Mouse (Mus musculus): ENCODE data around the gene Tshr. TPM values are rescaled to one million over a fixed set of nuclear protein-coding genes. Genes with fewer than 3 reads are reported as not detected.
A peak's percentile ranks its signal among the peaks of the same experiment; 100 is the strongest.

Gene Tshr
- polyA plus RNA-seq, 1 experiment = 0.13 TPM

DNA sequence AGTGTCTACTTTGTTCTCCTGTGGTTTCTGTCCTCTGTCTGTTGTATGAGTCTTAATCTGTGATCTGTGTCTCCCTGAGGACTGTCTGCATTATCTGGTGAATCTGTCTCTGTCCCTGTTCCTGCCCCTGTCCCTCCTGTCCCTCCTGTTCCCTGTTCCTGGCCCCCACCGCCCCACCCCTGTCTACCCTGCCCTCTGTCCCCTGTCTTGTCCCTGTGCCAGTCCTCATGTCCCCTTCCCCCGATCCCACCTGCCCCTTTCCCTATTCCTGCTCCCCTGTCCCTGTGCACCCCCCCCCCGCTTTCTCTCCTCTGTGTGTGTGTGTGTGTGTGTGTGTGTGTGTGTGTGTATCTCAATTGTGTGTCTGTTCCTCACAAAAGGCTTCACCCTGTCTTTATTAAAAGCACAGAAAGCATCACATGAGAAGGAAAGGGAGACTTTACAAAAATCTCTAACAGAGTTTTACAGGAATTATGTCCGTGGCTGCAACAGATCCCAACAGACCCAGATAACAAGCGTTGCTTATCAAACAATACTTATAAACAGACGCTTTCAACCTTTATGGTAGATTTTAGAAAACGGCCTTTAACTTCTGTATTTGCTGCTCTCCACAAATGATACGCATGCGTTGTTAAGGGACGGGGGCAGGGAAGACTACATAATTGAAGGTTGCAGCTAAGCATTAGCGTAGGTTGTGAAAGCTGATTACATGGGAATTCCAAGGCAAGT lies 111.3 kb downstream of the Tshr start:
- DNase-seq (ENCODE audit: low read depth in 1 of 2, low spot score in 2 of 2) = no peak
- H3K27ac ChIP-seq (ENCODE audit: insufficient read depth, low read length) = no peak overlapping the region
- no peaks in the 10 kb centered on the region for H3K27me3 ChIP-seq (ENCODE audit: control insufficient read depth, insufficient read depth, low read length)
- TF ChIP-seq CTCF (IDR thresholded peaks at IDR 0.05; ENCODE audit: extremely low read depth, insufficient read depth, insufficient read length, insufficient replicate concordance) = no peak
- TF ChIP-seq POLR2A (IDR thresholded peaks at IDR 0.05; ENCODE audit: low read depth, low read length) = no peak
- H3K4me3 ChIP-seq (ENCODE audit: extremely low read depth, insufficient read depth, insufficient read length) = no peak overlapping the region
- WGBS = 83% methylated on average over 11 of the region's 11 CpGs
- H3K36me3 ChIP-seq (ENCODE audit: control insufficient read depth, insufficient read depth, low read length) = no peaks in the 10 kb centered on the region
- H3K4me1 ChIP-seq (ENCODE audit: control insufficient read depth, insufficient read depth, insufficient read length) = no peaks in the 10 kb centered on the region

DNA sequence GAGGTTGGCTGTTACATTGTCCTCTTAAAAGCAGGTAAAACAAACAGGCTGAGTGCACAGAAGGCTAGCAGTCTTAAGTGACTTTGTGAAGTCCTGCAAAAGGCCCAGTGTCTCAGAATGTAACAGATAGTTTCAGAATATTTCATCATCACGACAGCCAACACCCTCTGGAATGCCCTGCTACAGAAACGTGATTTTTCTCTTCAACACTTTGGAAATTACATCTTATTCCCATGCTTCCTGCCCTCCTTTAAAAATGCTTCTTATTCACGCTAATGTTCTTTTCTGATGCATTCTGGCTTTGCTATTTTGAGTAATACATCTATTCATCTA lies 111.8 kb downstream of the Tshr start:
- TF ChIP-seq POLR2A (IDR thresholded peaks at IDR 0.05; ENCODE audit: low read depth, low read length) = no peak
- TF ChIP-seq CTCF (IDR thresholded peaks at IDR 0.05; ENCODE audit: extremely low read depth, insufficient read depth, insufficient read length, insufficient replicate concordance) = no peak
- Histone ChIP-seq H3K27me3 (ENCODE audit: control insufficient read depth, insufficient read depth, low read length) (no peaks in the 10 kb centered on the region), H3K27ac (ENCODE audit: insufficient read depth, low read length) (no peak overlapping the region), H3K36me3 (ENCODE audit: control insufficient read depth, insufficient read depth, low read length) (no peaks in the 10 kb centered on the region), H3K4me3 (ENCODE audit: extremely low read depth, insufficient read depth, insufficient read length) (no peak overlapping the region), H3K4me1 (ENCODE audit: control insufficient read depth, insufficient read depth, insufficient read length) (no peaks in the 10 kb centered on the region)
- DNase-seq (ENCODE audit: low read depth in 1 of 2, low spot score in 2 of 2) = no peak
- 75% methylated on average over 3 of the region's 3 CpGs for WGBS

DNA sequence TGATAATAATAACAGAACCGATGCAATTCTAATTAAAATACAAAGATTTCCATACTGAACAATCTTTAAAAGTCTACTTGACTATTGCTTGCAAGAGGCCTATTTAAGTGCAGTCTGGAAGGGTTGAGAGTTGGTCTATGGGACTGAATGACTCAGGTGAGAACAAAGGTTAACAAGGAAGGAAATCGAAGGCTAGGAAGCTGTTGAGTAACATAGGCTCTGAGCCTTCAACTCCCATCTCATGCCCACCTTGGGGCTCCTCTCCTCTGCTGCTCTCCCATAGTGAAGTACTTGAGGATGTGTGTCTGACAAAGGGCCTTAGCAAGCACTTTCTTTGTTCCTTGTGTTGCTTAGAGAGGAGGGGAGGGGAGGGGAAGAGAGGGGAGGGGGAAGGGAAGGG lies 116.1 kb downstream of the Tshr start:
- WGBS = 96% methylated on average over 2 of the region's 2 CpGs
- Histone ChIP-seq H3K4me3 (ENCODE audit: extremely low read depth, insufficient read depth, insufficient read length) (no peak overlapping the region), H3K36me3 (ENCODE audit: control insufficient read depth, insufficient read depth, low read length) (no peaks in the 10 kb centered on the region), H3K27ac (ENCODE audit: insufficient read depth, low read length) (no peak overlapping the region), H3K27me3 (ENCODE audit: control insufficient read depth, insufficient read depth, low read length) (no peaks in the 10 kb centered on the region), H3K4me1 (ENCODE audit: control insufficient read depth, insufficient read depth, insufficient read length) (no peaks in the 10 kb centered on the region)
- no peak for DNase-seq (ENCODE audit: low read depth in 1 of 2, low spot score in 2 of 2)
- no peak for TF ChIP-seq CTCF (IDR thresholded peaks at IDR 0.05; ENCODE audit: extremely low read depth, insufficient read depth, insufficient read length, insufficient replicate concordance)

DNA sequence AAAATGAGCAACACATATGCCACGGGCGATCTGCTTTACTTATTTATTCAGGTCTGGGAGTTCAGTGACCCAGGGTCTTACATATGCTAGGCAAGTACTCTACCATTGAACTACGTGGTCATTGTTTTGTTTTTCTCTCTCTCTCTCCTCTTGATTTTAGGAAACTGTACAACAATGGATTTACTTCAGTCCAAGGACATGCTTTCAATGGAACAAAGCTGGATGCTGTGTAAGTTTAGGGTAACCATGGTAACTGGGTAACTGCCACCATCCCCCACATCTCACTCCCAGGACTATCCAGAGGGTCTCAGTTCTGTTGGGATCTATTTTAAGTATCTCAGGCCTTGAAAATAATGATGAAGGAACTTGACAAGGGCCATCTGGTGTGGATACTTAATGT lies 127.4 kb downstream of the Tshr start:
- Histone ChIP-seq H3K27ac (ENCODE audit: insufficient read depth, low read length) (no peak overlapping the region), H3K27me3 (ENCODE audit: control insufficient read depth, insufficient read depth, low read length) (no peaks in the 10 kb centered on the region), H3K4me1 (ENCODE audit: control insufficient read depth, insufficient read depth, insufficient read length) (no peaks in the 10 kb centered on the region), H3K36me3 (ENCODE audit: control insufficient read depth, insufficient read depth, low read length) (no peaks in the 10 kb centered on the region), H3K4me3 (ENCODE audit: extremely low read depth, insufficient read depth, insufficient read length) (no peak overlapping the region)
- 75% methylated on average over 3 of the region's 3 CpGs for WGBS
- TF ChIP-seq CTCF (IDR thresholded peaks at IDR 0.05; ENCODE audit: extremely low read depth, insufficient read depth, insufficient read length, insufficient replicate concordance) = no peak
- TF ChIP-seq POLR2A (IDR thresholded peaks at IDR 0.05; ENCODE audit: low read depth, low read length) = no peak
- DNase-seq (ENCODE audit: low read depth in 1 of 2, low spot score in 2 of 2) = no peak

DNA sequence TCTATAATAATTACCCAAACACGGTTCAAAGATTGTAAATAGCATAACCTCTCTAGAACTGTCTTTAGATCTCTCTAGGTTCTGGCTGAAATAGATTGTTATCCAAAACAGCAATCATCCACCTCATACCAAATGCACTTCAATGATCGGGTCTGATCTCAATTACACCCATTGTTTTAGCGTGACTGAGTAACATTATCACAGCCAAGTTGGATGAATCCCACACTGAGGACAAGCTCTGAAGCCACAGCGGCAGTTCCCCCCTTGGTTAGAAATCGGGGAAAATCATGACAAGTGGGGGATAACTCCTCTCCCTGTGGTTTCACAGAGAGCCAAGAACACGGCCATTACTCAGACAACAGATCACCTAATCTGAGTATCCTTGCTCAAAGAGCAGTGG lies 129.6 kb downstream of the Tshr start:
- H3K36me3 ChIP-seq (ENCODE audit: control insufficient read depth, insufficient read depth, low read length) = no peaks in the 10 kb centered on the region
- 84% methylated on average over 6 of the region's 6 CpGs for WGBS
- no peaks in the 10 kb centered on the region for H3K27me3 ChIP-seq (ENCODE audit: control insufficient read depth, insufficient read depth, low read length)
- no peak for TF ChIP-seq POLR2A (IDR thresholded peaks at IDR 0.05; ENCODE audit: low read depth, low read length)
- TF ChIP-seq CTCF (IDR thresholded peaks at IDR 0.05; ENCODE audit: extremely low read depth, insufficient read depth, insufficient read length, insufficient replicate concordance) = no peak
- no peak overlapping the region for H3K4me3 ChIP-seq (ENCODE audit: extremely low read depth, insufficient read depth, insufficient read length)
- H3K4me1 ChIP-seq (ENCODE audit: control insufficient read depth, insufficient read depth, insufficient read length) = no peaks in the 10 kb centered on the region
- no peak overlapping the region for H3K27ac ChIP-seq (ENCODE audit: insufficient read depth, low read length)
- DNase-seq (ENCODE audit: low read depth in 1 of 2, low spot score in 2 of 2) = no peak

DNA sequence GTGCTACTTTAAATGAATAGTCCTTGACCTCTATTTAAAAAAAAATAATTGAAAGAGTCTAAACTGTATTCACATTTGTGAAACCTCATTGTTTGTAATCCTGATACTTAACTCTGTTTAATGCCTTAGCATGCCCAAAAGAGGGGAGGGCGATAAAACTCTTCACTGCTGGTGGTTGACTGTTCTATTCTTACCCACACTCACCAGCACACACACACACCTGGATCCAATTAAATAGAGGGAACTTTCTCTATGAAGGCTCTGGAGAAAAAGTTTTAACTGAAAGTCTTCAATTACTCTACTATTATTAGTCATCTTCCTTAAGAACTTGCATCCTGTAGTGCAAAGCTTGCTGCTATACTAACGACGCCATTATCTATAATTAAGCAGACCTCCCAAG lies 133.4 kb downstream of the Tshr start:
- Histone ChIP-seq H3K27ac (ENCODE audit: insufficient read depth, low read length) (no peak overlapping the region), H3K4me1 (ENCODE audit: control insufficient read depth, insufficient read depth, insufficient read length) (no peaks in the 10 kb centered on the region), H3K27me3 (ENCODE audit: control insufficient read depth, insufficient read depth, low read length) (no peaks in the 10 kb centered on the region), H3K36me3 (ENCODE audit: control insufficient read depth, insufficient read depth, low read length) (no peaks in the 10 kb centered on the region), H3K4me3 (ENCODE audit: extremely low read depth, insufficient read depth, insufficient read length) (no peak overlapping the region)
- 89% methylated on average over 3 of the region's 3 CpGs for WGBS
- TF ChIP-seq POLR2A (IDR thresholded peaks at IDR 0.05; ENCODE audit: low read depth, low read length) = no peak
- TF ChIP-seq CTCF (IDR thresholded peaks at IDR 0.05; ENCODE audit: extremely low read depth, insufficient read depth, insufficient read length, insufficient replicate concordance) = no peak
- no peak for DNase-seq (ENCODE audit: low read depth in 1 of 2, low spot score in 2 of 2)

DNA sequence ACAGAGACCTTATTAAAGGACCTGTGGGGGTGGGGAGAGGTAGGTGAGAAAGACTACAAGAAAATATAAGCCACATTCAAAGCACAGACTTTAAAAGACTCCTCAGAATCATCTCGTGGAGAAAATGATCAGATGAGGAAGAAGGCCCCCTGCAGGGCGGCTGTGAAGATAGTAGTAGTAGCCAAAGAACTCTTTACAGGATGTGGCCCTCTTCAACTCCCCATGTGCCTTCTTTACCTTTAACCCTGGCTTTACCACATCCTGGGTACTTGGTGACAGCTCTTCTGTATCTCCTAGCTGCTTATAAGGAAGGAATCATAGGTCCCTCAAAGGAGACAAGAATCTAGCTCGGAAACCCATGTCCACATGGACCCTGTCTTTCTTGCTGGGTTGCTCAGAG lies 139.3 kb downstream of the Tshr start:
- no peaks in the 10 kb centered on the region for H3K36me3 ChIP-seq (ENCODE audit: control insufficient read depth, insufficient read depth, low read length)
- peak in 1 of 2 experiments; percentile 27 for DNase-seq (ENCODE audit: low read depth in 1 of 2, low spot score in 2 of 2)
- H3K27me3 ChIP-seq (ENCODE audit: control insufficient read depth, insufficient read depth, low read length) = no peaks in the 10 kb centered on the region
- no peak overlapping the region for H3K4me3 ChIP-seq (ENCODE audit: extremely low read depth, insufficient read depth, insufficient read length)
- TF ChIP-seq POLR2A (IDR thresholded peaks at IDR 0.05; ENCODE audit: low read depth, low read length) (no peak), CTCF (IDR thresholded peaks at IDR 0.05; ENCODE audit: extremely low read depth, insufficient read depth, insufficient read length, insufficient replicate concordance) (no peak)
- H3K27ac ChIP-seq (ENCODE audit: insufficient read depth, low read length) = no peak overlapping the region
- 57% methylated on average over 3 of the region's 3 CpGs for WGBS
- H3K4me1 ChIP-seq (ENCODE audit: control insufficient read depth, insufficient read depth, insufficient read length) = peaks cover 2% of the 10 kb centered on the region; the same call in 1 of the 2 replicates

Data from spleen, adult 2 months (tissue).